Mouse (Mus musculus) heart, adult 9 months (tissue): ENCODE results near the gene Osmr.
"Not testable (repeated sequence)": the region's sequence is repeated elsewhere in the genome, so short reads cannot be mapped to it uniquely, and the experiment has no call there.

Source experiments
- DNase-seq, 2 experiments: peaks; one replicate each; pipeline ENCODE4 v3.0.0; 2022; ENCODE audit warnings: low spot score in 2 of 2

Osmr gene

DNA sequence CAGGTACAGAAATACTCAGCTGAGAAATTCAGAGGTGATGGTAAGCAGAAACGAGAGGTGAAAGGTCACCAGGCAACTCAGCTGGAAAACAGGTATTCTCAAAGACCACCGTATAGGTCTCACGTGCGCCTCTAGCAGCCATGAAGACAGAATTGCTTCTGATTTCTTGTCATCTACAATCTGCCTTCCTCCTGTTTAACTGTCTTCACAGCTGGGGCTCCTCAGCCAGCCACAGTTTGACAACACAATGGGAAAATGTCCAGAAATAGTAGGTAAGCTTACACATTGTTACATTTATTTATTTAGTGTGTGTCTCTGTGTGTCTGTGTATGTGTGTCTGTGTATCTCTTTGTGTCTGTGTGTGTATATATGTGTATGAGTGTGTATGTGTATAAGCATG is 12.6 kb downstream of the Osmr start:
- no peak for DNase-seq

DNA sequence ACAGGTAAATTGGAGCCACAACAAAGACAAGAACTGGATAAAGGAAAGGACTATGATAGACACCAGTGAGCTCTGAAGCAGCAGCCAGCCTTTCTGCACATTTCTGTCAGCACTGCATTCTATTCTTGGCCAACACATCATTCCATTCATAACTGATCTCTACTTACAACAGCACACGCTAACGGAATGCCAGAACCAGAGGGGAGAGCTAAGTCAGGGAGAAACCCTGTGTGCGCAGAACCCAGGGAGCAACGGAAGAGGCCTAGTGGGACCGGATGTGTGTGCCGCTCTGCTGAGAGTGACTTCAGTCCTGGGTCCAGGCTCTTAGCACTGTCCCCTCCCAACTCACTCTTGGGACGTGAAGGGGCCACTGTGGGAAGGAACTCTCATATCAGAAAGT is 13.2 kb downstream of the Osmr start:
- DNase-seq: peak; percentile 59 to 61

DNA sequence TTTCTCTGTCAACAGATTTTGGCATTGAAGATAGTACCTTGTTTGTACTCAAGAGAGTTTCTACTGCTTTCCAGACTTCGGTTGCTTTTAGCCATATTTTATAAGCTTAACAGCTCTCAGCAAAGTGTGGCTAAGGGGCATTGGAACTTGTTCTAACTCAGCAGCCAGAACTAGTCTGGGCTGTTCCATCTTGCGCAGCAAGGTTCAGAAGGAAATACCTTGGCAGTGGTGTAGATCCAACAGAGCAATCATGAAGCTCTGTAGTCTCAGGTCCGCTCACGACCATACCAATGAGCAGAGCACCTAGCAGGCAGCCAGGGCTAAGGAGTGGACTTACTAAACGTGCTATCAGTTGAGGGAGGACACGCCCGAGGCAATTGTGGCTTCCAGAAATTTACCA is 15.0 kb downstream of the Osmr start:
- no peak for DNase-seq

DNA sequence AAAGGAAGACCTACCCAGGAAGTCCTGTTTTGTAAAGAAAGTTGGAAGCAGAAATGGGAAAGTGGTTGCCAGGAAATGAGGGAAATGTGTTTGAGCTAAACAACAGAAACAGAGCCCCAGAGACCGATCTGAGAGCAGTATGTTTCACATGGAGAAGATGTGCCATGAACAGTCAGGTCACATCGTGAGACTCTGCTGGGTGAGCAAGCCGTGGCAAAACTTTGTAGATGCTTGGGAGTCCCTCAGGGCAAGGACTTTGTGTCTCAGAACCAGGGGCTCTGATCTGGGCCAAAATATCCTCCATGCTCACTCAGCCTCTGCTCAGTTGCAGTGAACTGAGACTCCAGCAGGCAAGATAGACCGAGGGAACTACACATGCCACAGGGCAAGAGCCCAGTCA is 15.9 kb downstream of the Osmr start:
- no peak for DNase-seq

GRCm38 (mm10) chr15:6857270-6857905 is 17.4 kb downstream of the Osmr start:
- DNase-seq: no peak

GRCm38 (mm10) chr15:6849851-6850250 is 24.9 kb downstream of the Osmr start:
- DNase-seq: no peak

- peak in 1 of 2 experiments; percentile 42 for DNase-seq
These were observed 34.6 kb downstream of the Osmr start for GRCm38 (mm10) chr15:6840199-6840598.

DNA sequence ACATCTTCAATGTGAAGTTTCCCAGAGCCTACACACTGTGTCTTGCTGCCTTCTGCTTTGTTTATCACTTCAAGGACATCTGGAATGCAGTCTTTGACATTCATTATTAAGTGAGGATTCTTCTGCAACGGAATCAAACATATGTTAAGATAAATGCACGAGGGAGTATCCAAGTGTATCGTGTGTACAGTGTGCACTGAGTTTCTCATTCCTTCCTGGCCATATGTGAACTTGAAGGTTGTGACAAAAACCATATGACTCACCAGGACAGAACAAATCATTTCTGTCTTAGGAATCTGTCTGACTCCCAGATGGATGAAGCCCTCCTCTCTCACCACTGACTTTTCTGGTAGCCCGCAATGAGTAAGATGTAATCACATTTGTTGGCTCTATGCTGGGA is 59.0 kb downstream of the Osmr start:
- no peak for DNase-seq

GRCm38 (mm10) chr15:6801212-6801611 is 73.6 kb downstream of the Osmr start:
- not testable (repeated sequence) for DNase-seq

DNA sequence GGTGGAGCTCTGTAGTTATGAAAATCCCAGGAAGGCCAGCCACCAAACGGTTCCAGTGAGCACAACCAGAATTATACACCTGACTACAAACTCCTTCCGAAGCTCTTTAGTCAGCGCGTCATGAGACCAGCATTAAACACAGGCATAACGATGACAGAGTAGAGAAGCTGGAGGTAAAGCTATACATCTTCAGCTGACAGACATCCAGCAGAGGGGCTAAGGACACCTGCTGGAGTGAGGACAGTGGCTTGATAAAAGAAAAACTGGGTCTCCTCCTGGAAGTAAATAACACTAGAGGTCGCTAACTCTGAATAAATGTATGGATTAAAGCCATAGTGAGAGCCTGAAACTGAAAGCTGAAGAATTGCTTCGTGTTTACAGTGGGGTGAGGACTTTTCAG is 81.9 kb downstream of the Osmr start:
- no peak for DNase-seq

DNA sequence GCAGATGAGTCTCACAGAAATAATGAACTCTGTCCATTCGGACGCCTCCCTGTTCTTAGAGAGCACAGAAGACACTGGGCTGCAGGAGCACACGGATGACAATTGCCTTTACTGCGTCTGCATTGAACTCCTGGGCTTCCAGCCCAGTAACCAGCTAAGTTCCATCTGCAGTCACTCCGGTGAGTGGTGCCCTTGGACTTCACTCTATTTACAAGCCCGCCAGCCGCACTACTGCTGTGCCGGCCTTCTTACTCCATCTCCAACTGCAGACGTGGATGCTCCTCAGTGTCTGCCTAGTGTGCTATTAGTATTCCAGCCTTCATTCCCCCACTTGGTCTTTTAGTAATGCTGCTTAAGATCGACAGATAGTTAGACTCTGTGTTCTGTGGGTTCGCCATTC is 83.1 kb downstream of the Osmr start:
- no peak for DNase-seq

DNA sequence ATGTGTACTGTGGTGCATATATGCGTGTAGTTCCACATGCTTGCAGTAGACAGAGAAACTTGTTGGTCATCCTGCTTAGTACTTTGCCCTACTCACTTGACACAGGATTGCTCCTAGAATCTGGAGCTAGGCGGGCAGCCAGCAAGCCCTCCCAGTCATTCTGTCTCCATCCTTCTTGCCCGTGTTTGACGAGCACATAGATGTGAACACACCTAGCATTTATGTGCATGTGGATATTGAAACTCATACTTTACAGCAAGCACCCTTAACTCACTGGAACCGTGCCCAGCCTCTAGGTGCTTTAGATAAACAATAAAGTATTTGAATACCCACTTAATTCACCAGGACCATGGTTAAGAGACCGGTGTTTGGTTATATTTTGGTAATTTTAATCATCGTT is 84.8 kb downstream of the Osmr start:
- no peak for DNase-seq

DNA sequence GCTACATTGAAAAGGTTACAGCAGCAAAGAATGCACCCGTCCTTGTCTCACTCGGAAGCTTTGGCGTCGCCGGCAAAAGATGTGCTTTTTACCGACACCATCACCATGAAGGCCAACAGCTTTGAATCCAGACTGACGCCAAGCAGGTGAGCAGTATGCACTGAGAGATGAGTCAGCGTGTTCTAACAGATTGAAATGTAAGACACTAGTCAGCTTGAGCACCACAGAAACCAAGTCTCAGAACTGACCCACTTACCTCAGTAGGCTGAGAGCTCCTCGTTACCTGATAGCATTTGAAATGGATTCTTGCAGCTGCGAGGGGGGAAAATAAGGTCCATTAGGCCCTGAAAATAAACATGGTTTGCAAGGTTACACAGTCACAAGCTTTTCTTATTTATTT is 87.5 kb downstream of the Osmr start:
- no peak for DNase-seq

GRCm38 (mm10) chr15:6786212-6786611 is 88.6 kb downstream of the Osmr start:
- no peak for DNase-seq

DNA sequence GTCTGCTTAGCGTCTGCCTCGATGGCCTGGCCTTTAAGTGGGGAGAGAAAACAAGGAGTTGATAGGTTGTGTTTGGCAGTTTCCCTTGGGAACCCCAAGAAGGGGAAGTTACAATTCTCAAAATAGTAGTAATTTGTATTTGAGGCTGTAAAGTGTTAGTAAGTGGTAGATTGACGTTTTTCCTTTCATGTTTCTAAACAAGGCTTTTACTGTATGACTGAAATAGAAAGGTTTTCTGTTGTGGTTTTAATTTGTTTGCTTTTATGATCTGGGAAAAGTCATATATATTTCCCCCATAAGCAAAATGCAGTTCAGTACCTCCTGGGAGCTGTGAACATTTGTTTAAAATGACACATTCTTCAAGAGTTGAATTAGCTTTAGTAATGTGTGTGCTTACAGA is 102.5 kb downstream of the Osmr start:
- DNase-seq: no peak
